Mouse (Mus musculus) liver, embryonic 16.5 days (tissue): Measurements from ENCODE around the gene Il1rap. TPM values are rescaled to one million over a fixed set of nuclear protein-coding genes. Genes with fewer than 3 reads are reported as not detected.

Experiments used
- ATAC-seq: fragments of 200-750 bp; cut with Nextera tagmentation; 2 replicates; pipeline ENCODE4 v1.8.0; 2017; ENCODE audit warnings: low read depth, mild to moderate bottlenecking, moderate number of reproducible peaks, moderate library complexity
- H3K27ac ChIP-seq: fragments of 300-500 bp; sonication (generic); 2 replicates; pipeline ENCODE4 v1.5.1; 2014; ENCODE audit warnings: mild to moderate bottlenecking, low read length
- H3K27me3 ChIP-seq: fragments of 300-500 bp; sonication (generic); 2 replicates; pipeline ENCODE4 v1.6.1; 2014; ENCODE audit warnings: low read depth, low read length, mixed read lengths; ENCODE audit not compliant: control insufficient read depth, insufficient read depth
- H3K36me3 ChIP-seq: fragments of 300-500 bp; sonication (generic); 2 replicates; pipeline ENCODE4 v1.6.1; 2014; ENCODE audit warnings: mild to moderate bottlenecking; ENCODE audit not compliant: control insufficient read depth, insufficient read depth
- H3K4me1 ChIP-seq: fragments of 300-500 bp; sonication (generic); 2 replicates; pipeline ENCODE4 v1.6.1; 2014; ENCODE audit warnings: low read depth, low read length, mixed read lengths; ENCODE audit not compliant: control insufficient read depth
- H3K4me2 ChIP-seq: fragments of 300-500 bp; sonication (generic); 2 replicates; pipeline ENCODE4 v1.6.1; 2014; ENCODE audit warnings: low read depth, low read length, mixed read lengths
- H3K4me3 ChIP-seq: fragments of 300-500 bp; sonication (generic); 2 replicates; pipeline ENCODE4 v1.5.1; 2014; ENCODE audit warnings: low read depth, mild to moderate bottlenecking, low read length
- H3K9ac ChIP-seq: fragments of 300-500 bp; sonication (generic); 2 replicates; pipeline ENCODE4 v1.6.1; 2014; ENCODE audit warnings: low read depth, low read length
- H3K9me3 ChIP-seq: fragments of 300-500 bp; sonication (generic); replicated peaks from 2 replicates; pipeline ENCODE4 v1.6.1; 2016; ENCODE audit warnings: low read length; ENCODE audit not compliant: control insufficient read depth
- WGBS: fragments of 180-500 bp; shearing (Covaris S2); extraction: QIAGEN DNeasy Blood & Tissue Kit; methylation state at CpG from one replicate; pipeline ENCODE4 v1.1.7; 2014; ENCODE audit not compliant: insufficient replicate concordance; 5-methylcytosine and 5-hydroxymethylcytosine counted together
- polyA plus RNA-seq: library from polyadenylated mRNA; unstranded; fragments of >200 nt; fragmentation: Nextera tagmentation; extraction: Ambion mirVana; gene quantifications from 2 replicates; pipeline ENCODE4 v1.2.1, GENCODE M21; 2015

Gene Il1rap
- polyA plus RNA-seq, 1 experiment from 2014 or later: 2.7 TPM

GRCm38 (mm10) chr16:26601482-26601881, 20.0 kb downstream of the Il1rap start:
- H3K9me3 ChIP-seq: no peaks in the 10 kb centered on the region
- H3K27ac ChIP-seq: no peak overlapping the region
- WGBS: 46% methylated on average over 1 of the region's 1 CpGs
- H3K4me2 ChIP-seq: no peak overlapping the region
- H3K27me3 ChIP-seq: no peaks in the 10 kb centered on the region
- H3K36me3 ChIP-seq: no peaks in the 10 kb centered on the region
- no peaks in the 10 kb centered on the region for H3K4me1 ChIP-seq
- H3K9ac ChIP-seq: no peak overlapping the region
- no peak overlapping the region for H3K4me3 ChIP-seq
- ATAC-seq: no peak

GRCm38 (mm10) chr16:26604621-26605020, 23.1 kb downstream of the Il1rap start:
- Histone ChIP-seq H3K4me3 (no peak overlapping the region), H3K4me1 (no peaks in the 10 kb centered on the region), H3K4me2 (no peak overlapping the region), H3K9ac (no peak overlapping the region), H3K27me3 (no peaks in the 10 kb centered on the region), H3K36me3 (no peaks in the 10 kb centered on the region), H3K9me3 (no peaks in the 10 kb centered on the region), H3K27ac (no peak overlapping the region)
- ATAC-seq: no peak
- WGBS: 55% methylated on average over 3 of the region's 3 CpGs

GRCm38 (mm10) chr16:26608003-26608402, 26.5 kb downstream of the Il1rap start:
- Histone ChIP-seq H3K4me3 (no peak overlapping the region), H3K36me3 (no peaks in the 10 kb centered on the region), H3K4me1 (no peaks in the 10 kb centered on the region), H3K27ac (no peak overlapping the region), H3K27me3 (no peaks in the 10 kb centered on the region), H3K9me3 (no peaks in the 10 kb centered on the region), H3K9ac (no peak overlapping the region), H3K4me2 (no peak overlapping the region)
- ATAC-seq: no peak
- WGBS: 88% methylated on average over 2 of the region's 2 CpGs

GRCm38 (mm10) chr16:26610508-26610907, 29.0 kb downstream of the Il1rap start:
- Histone ChIP-seq H3K27ac (no peak overlapping the region), H3K4me1 (no peaks in the 10 kb centered on the region), H3K27me3 (no peaks in the 10 kb centered on the region), H3K36me3 (no peaks in the 10 kb centered on the region), H3K9me3 (no peaks in the 10 kb centered on the region), H3K4me3 (no peak overlapping the region), H3K4me2 (no peak overlapping the region), H3K9ac (no peak overlapping the region)
- 67% methylated on average over 1 of the region's 1 CpGs for WGBS
- ATAC-seq: no peak

GRCm38 (mm10) chr16:26612499-26613220, 31.2 kb downstream of the Il1rap start:
- Histone ChIP-seq H3K36me3 (no peaks in the 10 kb centered on the region), H3K9me3 (no peaks in the 10 kb centered on the region), H3K27ac (no peak overlapping the region), H3K4me1 (no peaks in the 10 kb centered on the region), H3K4me3 (no peak overlapping the region), H3K27me3 (no peaks in the 10 kb centered on the region), H3K4me2 (no peak overlapping the region), H3K9ac (no peak overlapping the region)
- no peak for ATAC-seq
- 71% methylated on average over 10 of the region's 10 CpGs for WGBS

GRCm38 (mm10) chr16:26623141-26623540, 41.6 kb downstream of the Il1rap start:
- no peaks in the 10 kb centered on the region for H3K9me3 ChIP-seq
- WGBS: 55% methylated on average over 1 of the region's 1 CpGs
- no peak overlapping the region for H3K4me2 ChIP-seq
- no peak overlapping the region for H3K27ac ChIP-seq
- no peak for ATAC-seq
- H3K4me1 ChIP-seq: no peaks in the 10 kb centered on the region
- H3K9ac ChIP-seq: no peak overlapping the region
- no peak overlapping the region for H3K4me3 ChIP-seq
- H3K27me3 ChIP-seq: no peaks in the 10 kb centered on the region
- H3K36me3 ChIP-seq: no peaks in the 10 kb centered on the region

GRCm38 (mm10) chr16:26626065-26626464, 44.6 kb downstream of the Il1rap start:
- H3K4me3 ChIP-seq: no peak overlapping the region
- no peaks in the 10 kb centered on the region for H3K36me3 ChIP-seq
- 50% methylated on average over 3 of the region's 3 CpGs for WGBS
- no peak for ATAC-seq
- no peaks in the 10 kb centered on the region for H3K9me3 ChIP-seq
- no peak overlapping the region for H3K4me2 ChIP-seq
- no peaks in the 10 kb centered on the region for H3K27me3 ChIP-seq
- H3K9ac ChIP-seq: no peak overlapping the region
- H3K27ac ChIP-seq: no peak overlapping the region
- no peaks in the 10 kb centered on the region for H3K4me1 ChIP-seq

- no peak overlapping the region for H3K9ac ChIP-seq
- no peaks in the 10 kb centered on the region for H3K9me3 ChIP-seq
- no peak overlapping the region for H3K4me3 ChIP-seq
- no peak overlapping the region for H3K27ac ChIP-seq
- no peaks in the 10 kb centered on the region for H3K36me3 ChIP-seq
- no peak for ATAC-seq
- WGBS: 43% methylated on average over 2 of the region's 2 CpGs
- no peak overlapping the region for H3K4me2 ChIP-seq
- H3K27me3 ChIP-seq: no peaks in the 10 kb centered on the region
- no peaks in the 10 kb centered on the region for H3K4me1 ChIP-seq
Observed at GRCm38 (mm10) chr16:26634800-26635199, 53.3 kb downstream of the Il1rap start.

- no peaks in the 10 kb centered on the region for H3K4me1 ChIP-seq
- H3K4me2 ChIP-seq: no peak overlapping the region
- no peak overlapping the region for H3K27ac ChIP-seq
- H3K9me3 ChIP-seq: no peaks in the 10 kb centered on the region
- WGBS: 60% methylated on average over 6 of the region's 6 CpGs
- no peak for ATAC-seq
- no peaks in the 10 kb centered on the region for H3K27me3 ChIP-seq
- no peaks in the 10 kb centered on the region for H3K36me3 ChIP-seq
- no peak overlapping the region for H3K4me3 ChIP-seq
- H3K9ac ChIP-seq: no peak overlapping the region
Observed at GRCm38 (mm10) chr16:26643077-26643476, 61.6 kb downstream of the Il1rap start.
